ENCODE assay signal across 8 mouse cellular contexts in genomic region chr2:11777091-11778068, GRCm38 (mm10). TPM values are rescaled to one million over a fixed set of nuclear protein-coding genes. Genes with fewer than 3 reads are reported as not detected.
DNase-seq lines count a peak whose midpoint lies in the region; ATAC-seq lines count a peak whose summit lies in the region.

Fbh1 (minus strand) TSS chr2:11777582.
Ankrd16 (plus strand) TSS chr2:11777876.

- WGBS in forebrain, embryonic 14.5 days: under 1% methylated on average over 73 of the region's 73 CpGs
- under 1% methylated on average over 73 of the region's 73 CpGs for WGBS in neural tube, embryonic 15.5 days

- peak; percentile 95 for ATAC-seq in forebrain, embryonic 14.5 days
- ATAC-seq in neural tube, embryonic 15.5 days (ENCODE audit: low FRiP score): peak; percentile 96

- peaks cover 18% of the 10 kb centered on the region for H3K36me3 ChIP-seq in forebrain, embryonic 14.5 days (ENCODE audit: control insufficient read depth, insufficient read depth, low read length)
- peaks cover 22% of the 10 kb centered on the region for H3K36me3 ChIP-seq in neural tube, embryonic 15.5 days

- DNase-seq in ES-CJ7 (ENCODE audit: low read depth, low spot score): peak; percentile 100
- DNase-seq in cerebellum, adult 11 months: peak; percentile 100
- DNase-seq in forebrain, embryonic 14.5 days (ENCODE audit: low spot score): peak; percentile 100
- DNase-seq in heart, postnatal 14 days: peak; percentile 100
- DNase-seq in layer of hippocampus, adult 11-12 months (ENCODE audit: low spot score): peak; percentile 100
- peak; percentile 100 for DNase-seq in lung, adult 18-20 months
- DNase-seq in testis, postnatal 14 days (ENCODE audit: low spot score): peak; percentile 100

- no peaks in the 10 kb centered on the region for H3K9me3 ChIP-seq in forebrain, embryonic 14.5 days (replicated peaks; ENCODE audit: control insufficient read depth, low read length)
- H3K9me3 ChIP-seq in neural tube, embryonic 15.5 days (replicated peaks): no peaks in the 10 kb centered on the region

- H3K27ac ChIP-seq in forebrain, embryonic 14.5 days (ENCODE audit: low read depth, low read length): peak within 1 kb of the TSS; percentile 93
- H3K27ac ChIP-seq in neural tube, embryonic 15.5 days (replicated peaks): peak within 1 kb of the TSS; percentile 98

- intact Hi-C loops in heart, postnatal 14 days (cut with DNase I): loop anchor here (5.0 kb wide), 2 partner anchors 70 to 175 kb away; partner anchors contain the start of genes Il15ra and Rbm17

- peaks cover 17% of the 10 kb centered on the region for H3K4me1 ChIP-seq in forebrain, embryonic 14.5 days (ENCODE audit: control insufficient read depth, insufficient read depth, low read length)
- H3K4me1 ChIP-seq in neural tube, embryonic 15.5 days: peaks cover 54% of the 10 kb centered on the region

- H3K27me3 ChIP-seq in forebrain, embryonic 14.5 days (replicated peaks; ENCODE audit: control insufficient read depth, insufficient read depth, low read length): no peaks in the 10 kb centered on the region
- no peaks in the 10 kb centered on the region for H3K27me3 ChIP-seq in neural tube, embryonic 15.5 days (replicated peaks)

- H3K4me2 ChIP-seq in forebrain, embryonic 14.5 days (ENCODE audit: low read length): peak within 1 kb of the TSS; percentile 89
- H3K4me2 ChIP-seq in neural tube, embryonic 15.5 days: peak within 1 kb of the TSS; percentile 77

- peak within 1 kb of the TSS; percentile 83 for H3K9ac ChIP-seq in forebrain, embryonic 14.5 days (ENCODE audit: low read length)
- peak within 1 kb of the TSS; percentile 94 for H3K9ac ChIP-seq in neural tube, embryonic 15.5 days (replicated peaks)

- peak within 1 kb of the TSS; percentile 84 for H3K4me3 ChIP-seq in forebrain, embryonic 14.5 days (ENCODE audit: low read depth, low read length)
- peak within 1 kb of the TSS; percentile 86 for H3K4me3 ChIP-seq in neural tube, embryonic 15.5 days (replicated peaks)

RNA-seq across cellular contexts. Expression of gene Fbh1, which starts in this region (rescaled TPM):
- 119 and 137 TPM in 2 replicates for polyA plus RNA-seq in forebrain, embryonic 14.5 days (2014; fragmentation: Nextera tagmentation; extraction: Ambion mirVana)
- 10 to 100 TPM; 72.5 to 84.1 TPM for total RNA-seq in heart, postnatal 14 days (2021)
- 119 TPM in 2 replicates for polyA plus RNA-seq in neural tube, embryonic 15.5 days (2015; fragmentation: Nextera tagmentation; extraction: Ambion mirVana)

RNA-seq across cellular contexts. Expression of gene Ankrd16, which starts in this region (rescaled TPM):
- polyA plus RNA-seq in forebrain, embryonic 14.5 days (2014; fragmentation: Nextera tagmentation; extraction: Ambion mirVana): 23.7 and 24.8 TPM in 2 replicates
- 10 to 100 TPM; 24.7 to 30.1 TPM for total RNA-seq in heart, postnatal 14 days (2021)
- 38.8 and 39.8 TPM in 2 replicates for polyA plus RNA-seq in neural tube, embryonic 15.5 days (2015; fragmentation: Nextera tagmentation; extraction: Ambion mirVana)

Comparison
In these comparisons a context has a peak if more than half of its experiments do, and no peak if none do; other contexts are left out.
1. Peak in every context shown above with its lines: DNase-seq, ATAC-seq, H3K4me3 ChIP-seq and H3K27ac ChIP-seq.